Mouse (Mus musculus): ENCODE measurements around the gene P2rx6.
"Not testable (repeated sequence)": the region's sequence is repeated elsewhere in the genome, so short reads cannot be mapped to it uniquely, and the experiment has no call there.

Gene P2rx6

DNA sequence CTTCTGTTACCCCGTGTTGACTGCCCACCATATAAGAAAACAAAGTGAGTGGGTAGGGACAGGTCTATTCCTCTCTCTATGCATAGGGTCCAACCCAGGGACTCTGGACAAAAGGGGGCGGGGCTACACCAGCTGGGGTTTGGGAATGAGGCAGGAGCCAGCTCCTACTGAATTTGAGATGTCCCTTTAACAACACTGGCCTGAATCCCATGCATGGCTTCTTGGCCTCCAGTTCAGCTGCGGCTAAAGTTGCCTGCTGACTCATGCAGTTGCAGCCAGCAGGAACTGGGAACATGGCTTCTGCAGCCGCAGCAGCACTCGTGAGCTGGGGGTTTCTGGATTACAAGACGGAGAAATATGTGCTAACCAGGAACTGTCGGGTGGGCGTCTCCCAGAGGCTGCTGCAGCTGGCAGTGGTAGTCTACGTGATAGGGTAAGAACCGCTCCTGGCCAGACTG lies at the start of gene P2rx6:
P2rx6 (plus strand) TSS at position 135 of the 458 bp plus-strand sequence.
- peak; percentile 42 for DNase-seq (ENCODE audit: low spot score)

DNA sequence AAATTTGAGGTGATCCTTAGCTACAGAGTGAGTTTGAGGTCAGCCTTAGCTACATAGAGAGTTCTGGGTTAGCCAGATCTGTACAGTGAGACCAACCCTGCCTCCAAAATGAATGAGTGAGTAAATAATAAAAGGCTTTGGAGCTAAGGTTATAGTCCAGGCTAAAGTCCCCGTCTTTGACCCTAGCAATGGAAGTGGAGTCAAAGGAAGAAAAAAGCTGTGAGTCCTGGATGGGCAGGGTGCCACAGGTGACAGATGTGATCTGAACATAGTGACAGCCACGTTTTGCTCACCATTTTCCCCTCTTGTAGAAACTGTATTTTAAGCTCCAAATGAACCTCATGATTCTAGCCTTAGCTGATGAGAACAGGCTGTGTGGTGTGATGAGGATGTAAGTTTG lies 42.8 kb upstream of the P2rx6 start:
- no peak for DNase-seq (ENCODE audit: low spot score)

DNA sequence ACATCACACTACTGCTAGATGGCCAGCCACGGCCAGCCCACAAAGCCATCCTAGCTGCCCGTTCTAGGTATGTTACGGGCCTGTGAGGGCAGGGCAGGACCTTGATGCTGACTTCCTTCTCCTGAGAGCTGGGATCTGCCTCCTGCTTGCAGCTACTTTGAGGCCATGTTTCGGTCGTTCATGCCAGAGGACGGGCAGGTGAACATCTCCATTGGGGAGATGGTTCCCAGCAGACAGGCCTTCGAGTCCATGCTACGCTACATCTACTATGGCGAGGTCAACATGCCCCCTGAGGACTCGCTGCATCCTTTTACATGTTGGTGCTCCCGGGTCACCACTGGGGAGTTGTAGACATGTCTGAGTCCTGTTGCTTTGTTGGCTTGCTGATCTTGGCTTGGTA lies 37.5 kb upstream of the P2rx6 start:
- DNase-seq (ENCODE audit: low spot score), result no peak

DNA sequence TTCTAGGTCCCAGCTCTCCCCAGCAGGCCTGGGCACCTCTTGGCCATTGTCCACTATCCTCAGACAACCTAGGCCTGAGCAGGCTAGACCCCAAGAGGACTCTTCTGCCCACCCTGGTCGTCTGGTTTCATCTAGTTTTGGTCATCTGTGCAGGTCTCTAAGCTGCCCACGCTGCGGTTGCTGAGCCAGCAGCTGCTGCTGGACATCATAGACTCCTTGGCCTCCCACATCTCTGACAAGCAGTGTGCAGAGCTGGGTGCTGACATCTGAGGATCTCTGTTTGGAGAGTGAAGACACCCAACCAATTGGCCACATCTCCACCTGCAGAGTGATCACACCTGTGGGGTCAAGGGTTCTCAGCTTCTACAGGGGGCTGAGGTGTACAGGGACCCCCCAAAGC lies 36.2 kb upstream of the P2rx6 start:
- DNase-seq (ENCODE audit: low spot score), result no peak

DNA sequence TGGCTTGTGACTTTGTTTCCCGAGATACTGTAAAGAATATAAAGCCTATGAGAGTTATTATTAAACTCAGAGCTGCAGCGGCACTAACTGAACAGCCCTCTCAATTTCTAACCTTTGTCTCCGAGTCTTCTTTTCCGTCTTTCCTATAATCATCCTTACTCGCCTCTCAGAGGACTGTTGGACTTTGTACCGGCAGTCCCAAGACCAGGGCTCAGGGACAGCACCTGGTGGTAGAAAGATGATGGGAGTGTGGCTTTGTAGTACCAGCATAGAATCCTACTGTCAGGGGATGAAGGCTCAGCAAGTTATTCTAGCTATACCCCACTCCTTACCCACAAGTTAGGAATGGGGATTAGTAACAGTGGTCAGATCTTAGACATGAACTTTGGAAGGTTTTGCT lies 35.5 kb upstream of the P2rx6 start:
- DNase-seq (ENCODE audit: low spot score), result no peak

DNA sequence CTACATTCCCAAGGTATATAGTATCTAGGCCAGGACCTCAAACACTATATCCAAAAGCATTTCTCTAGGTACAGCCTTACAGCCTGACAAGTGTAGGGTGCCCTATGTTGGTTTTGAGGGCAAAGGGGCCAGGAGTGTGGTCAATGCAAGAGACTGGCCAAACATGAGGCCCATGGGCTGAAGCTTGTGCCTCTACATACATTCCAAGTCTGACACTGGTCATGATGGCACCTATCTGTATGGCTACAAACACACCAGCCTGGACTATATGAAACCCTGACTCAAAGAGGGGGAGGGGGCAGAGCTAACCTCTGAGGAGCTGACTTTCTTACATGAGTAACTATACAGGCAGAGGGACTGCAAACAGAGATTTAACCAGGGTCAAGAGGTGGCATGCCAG lies 34.1 kb upstream of the P2rx6 start:
- no peak for DNase-seq (ENCODE audit: low spot score)

DNA sequence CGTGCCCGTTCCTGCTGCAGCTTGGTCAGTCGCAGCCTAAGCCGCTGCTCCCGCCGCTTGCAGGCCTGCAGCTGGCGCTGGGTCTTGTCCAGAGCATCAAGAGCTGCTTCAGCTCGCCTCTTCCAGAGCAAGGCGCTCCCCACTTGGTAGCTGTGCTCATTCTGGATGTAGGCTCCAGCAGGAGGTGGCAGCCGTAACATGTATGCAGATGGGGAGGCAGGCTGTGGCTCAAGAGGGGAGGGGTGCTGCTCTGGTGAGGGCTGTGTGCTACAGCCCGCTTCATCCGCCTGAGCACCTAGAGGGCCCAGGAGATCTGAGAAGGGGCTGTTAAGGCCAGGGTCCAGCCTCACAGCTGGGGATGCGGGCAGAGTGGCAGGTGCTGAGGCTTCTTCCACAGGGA lies 33.4 kb upstream of the P2rx6 start:
- DNase-seq (ENCODE audit: low spot score), result no peak

DNA sequence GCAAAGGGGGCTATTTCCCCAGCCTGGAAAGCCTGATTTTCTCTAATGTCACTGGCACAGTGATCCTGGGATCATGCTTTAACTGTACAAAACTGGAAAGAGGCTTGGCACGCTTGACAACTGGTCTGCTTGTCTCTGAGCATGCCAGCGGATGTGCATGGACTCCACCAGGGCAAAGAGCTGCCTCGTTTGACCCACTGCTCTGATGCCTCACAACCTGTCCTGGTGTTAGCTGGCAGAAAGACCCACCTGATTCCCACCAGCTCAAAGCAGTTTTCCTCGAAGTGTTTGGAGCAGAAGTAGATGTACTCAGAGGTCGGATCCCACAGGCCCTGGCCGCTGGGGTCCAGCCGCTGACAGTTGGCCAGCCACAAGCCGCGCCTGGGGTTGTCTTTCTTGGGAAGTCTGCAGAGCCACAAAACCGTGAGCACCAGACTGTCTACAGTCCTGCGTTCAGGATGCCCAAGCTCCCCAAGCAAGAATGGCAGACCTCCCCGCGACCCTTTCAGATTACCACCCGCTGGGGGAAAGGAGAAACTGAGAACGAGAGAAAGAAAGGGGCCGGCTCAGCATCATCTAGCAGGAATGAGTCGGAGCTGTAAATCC lies 31.6 kb upstream of the P2rx6 start:
- no peak for DNase-seq (ENCODE audit: low spot score)

DNA sequence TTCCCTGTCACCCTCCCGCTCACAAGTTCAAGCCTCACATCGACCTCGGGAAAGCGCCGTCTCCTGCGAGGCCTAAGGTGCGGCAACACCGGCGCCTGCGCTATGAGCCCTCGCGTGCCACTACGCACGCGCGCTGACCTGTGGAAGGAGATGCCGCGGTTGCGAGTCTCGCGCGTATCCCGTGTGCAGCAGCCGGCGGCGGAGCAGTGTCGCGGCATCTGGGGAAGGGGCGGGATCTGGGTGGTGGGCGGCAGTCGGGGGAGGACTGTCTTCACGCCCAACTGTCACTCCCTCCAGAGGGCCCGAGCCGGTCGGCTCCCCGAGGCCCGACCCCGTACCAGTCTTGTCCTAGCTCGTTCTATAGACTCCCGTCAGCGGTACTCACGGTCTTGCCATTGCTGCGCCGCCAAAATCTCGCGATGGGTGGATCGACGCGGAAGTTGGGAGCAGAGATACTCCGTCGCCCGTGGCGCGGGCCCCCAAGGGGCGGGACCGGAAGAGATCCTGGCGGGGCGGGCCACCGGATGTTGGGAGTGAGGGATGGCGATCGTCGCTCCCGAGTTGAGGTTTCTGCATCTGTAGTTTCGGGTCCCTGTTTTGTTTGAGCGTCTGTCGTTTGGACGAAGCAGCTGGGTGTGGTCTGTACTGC lies 30.9 kb upstream of the P2rx6 start, which contains the start of gene Thap7:
Thap7 (minus strand) TSS at position 497 of the 649 bp plus-strand sequence.
- peak; percentile 93 for DNase-seq (ENCODE audit: low spot score)

DNA sequence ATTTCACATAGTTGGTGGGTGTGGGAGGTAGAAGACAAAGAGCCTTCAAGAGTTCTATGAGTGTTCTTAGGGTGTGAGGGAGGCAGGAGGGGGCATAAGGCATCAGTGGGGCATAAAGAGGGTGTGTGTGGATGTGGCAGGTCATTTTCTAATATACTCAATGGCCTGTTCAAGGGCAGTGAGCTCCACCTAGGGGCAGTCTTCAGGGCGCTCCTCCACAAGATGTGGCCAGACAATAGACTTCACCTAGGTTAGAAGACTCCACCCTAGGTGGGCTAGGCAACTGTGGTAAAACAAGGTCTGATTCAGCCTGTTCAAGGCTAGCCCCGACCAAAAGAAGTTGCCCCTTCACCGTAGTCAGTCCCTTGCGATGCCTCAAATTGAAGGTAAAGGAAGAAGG lies 29.4 kb upstream of the P2rx6 start:
- no peak for DNase-seq (ENCODE audit: low spot score)

DNA sequence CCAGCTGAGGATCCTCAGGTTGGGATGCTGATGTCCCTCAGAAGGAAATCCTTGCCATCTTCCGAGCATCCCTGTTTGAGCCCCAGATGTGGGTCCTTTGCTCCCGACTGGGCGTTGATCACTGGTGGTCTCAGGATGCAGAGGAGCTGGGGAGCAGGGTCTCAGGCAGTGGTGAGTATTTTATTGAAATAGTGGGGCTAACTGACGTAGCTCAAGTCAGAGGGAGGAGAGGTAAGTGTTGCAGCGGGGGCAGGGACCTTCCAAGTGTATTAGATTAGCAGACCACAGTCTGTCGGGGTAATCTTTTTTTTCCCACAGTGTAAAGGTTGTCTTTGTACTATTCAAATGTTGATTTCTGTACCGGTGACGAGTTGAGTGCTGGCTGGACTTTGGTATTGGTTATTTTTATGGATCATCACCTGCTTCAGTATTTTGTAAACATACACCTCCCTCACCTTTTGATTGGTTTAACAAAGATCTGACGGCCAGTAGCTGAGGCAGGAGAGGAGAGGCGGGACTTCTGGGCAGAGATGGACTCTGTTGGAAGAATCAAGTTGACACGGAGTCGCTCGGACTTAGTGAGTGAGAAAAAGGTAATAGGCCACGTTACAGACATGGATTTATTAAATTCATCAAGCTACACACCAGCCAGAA lies 28.9 kb upstream of the P2rx6 start:
- DNase-seq (ENCODE audit: low spot score), result no peak

DNA sequence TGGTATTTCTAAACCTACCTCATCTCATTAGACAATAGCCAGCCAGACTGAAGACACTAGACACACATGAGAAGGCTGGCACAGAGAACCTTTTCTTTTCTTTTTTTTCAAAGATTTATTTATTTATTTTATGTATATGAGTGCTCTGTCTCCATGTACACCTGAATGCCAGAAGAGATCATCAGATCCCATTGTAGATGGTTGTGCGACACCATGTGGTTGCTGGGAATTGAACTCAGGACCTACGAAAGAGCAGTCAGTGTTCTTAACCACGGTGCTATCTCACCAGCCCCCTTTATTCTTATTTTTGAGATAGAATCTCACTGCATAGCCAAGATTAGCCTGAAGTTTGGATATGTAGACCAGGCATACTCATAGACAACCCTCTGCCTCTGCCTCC lies 25.1 kb upstream of the P2rx6 start:
- DNase-seq (ENCODE audit: low spot score), result no peak

DNA sequence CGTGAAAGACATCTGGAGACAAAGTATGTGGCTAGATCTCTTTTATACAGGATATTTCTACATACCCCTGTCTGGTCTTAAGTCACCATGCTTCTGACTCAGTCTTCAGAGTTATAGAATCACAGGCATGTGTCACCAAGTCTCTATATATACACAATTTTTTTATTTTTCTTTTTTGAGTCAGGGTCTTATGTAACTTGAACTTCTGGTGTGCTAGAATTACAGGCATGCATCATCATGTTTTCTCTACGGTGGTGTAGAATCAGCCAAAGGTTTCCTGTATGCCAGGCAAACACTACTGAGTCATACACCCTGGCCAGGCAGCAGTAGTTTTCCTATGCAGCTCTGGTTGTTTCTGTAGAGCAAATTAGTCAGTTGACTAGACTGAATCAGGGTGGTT lies 19.1 kb upstream of the P2rx6 start:
- no peak for DNase-seq (ENCODE audit: low spot score)

DNA sequence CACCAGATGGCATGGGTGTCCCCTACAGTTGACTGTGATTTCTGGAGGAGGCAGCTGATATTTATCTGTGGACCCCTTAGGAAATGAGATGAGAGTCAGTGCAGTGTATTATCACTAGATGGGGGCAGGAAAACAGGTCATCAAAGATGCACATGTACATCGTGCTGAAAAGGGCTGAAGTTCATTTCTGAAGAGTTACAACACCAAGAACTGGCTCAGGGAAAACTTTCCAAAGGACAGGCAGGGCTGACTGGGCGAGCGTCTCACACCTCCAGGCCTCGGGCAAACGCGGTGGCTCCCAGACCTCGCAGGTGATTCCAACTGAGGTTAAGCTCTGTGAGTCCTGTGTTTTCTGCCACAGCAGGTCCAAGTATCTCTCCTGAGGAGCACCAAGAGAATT lies 8.8 kb upstream of the P2rx6 start:
- DNase-seq (ENCODE audit: low spot score), result no peak

DNA sequence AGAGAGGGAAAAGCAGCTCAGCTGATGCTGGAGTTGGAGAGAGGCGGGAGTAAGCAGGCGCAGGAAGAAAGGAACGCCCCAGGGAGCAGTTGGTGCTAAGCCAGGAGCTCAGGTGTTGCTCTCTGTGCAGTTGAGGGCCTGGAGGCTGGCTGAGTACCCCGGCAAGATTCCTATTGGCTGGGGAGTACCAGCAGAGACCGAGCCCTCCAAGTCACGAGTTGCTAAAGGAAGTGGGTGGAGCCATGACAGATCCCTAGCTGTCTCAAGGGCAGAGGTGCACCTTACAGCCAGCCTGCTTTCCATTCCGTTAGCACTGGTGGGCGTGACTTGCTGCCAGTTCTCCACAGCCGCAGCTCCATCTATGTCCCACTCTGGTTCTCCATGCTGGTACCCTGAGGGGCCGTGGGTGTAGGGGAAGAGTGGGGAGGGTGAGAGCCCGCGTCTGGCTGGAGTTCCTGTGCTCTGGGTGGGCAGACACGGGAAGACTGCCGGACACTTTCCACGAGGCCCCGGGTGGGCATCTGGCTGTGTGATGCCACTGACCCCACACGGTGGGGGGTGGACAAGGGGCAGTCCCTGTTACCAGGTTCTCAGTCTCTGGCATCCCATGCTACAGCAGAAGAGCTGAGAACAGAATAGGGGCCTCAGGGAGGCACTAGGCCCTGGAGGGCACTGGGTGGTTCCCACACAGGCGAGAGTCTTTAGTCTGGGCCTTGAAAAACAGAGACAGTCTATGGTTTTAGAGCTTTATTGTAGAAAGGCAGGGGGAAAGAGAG lies 7.6 kb upstream of the P2rx6 start:
- peak; percentile 31 for DNase-seq (ENCODE audit: low spot score)

DNA sequence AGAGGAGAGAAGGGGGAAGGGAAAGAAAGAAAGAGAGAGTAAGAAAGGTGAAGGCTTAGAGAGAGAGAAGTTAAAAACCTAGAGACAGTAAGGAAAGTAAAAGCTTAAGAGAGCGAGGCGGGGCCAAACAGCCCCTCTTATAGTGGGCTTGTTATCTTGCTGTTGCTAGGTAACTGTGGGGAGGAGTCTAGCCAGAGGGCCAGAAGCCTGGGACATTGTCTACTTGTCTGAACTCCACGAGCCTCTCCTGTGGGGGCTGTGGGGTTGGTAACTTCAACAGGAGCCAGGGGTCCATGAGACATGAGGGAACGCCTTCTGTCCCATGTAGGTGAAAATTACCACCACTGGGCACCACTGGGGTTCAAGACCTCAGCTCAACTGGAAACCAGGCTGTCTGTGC lies 7.0 kb upstream of the P2rx6 start:
- DNase-seq (ENCODE audit: low spot score), result not testable (repeated sequence)

DNA sequence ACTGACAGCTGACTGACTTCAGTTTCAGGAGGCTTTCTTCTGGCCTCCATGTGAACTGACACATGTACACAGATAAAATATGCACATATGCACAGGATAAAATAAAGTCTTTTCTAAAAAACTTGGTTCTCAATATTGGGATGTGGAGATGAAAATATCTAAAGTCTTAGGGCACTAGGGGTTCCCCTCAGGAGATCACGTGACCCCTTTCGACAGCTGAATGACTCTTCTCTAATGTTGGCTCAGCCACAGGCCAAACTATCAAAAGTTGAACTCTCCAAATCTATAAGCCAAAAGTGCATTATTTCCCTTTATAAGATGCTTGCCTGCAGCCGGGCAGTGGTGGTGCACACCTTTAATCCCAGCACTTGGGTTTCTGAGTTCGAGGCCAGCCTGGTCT lies 5.5 kb upstream of the P2rx6 start:
- no peak for DNase-seq (ENCODE audit: low spot score)

DNA sequence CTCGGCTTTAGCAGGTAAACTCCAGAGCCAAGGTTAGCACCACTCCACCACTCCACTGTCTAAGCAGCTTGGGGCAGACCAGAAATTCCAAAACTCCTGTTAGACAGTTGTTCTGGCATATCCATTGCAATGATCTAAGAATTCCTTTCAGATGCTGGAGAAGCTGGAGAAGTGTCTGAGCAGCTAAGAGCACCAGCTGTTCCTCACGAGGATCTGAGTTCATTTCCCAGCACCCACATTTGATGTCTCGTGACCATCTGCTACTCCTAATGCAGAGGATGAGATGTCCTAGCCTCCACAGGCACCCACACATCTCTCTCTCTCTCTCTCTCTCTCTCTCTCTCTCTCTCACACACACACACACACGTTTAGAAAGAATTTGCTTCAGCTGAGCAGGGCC lies 4.8 kb upstream of the P2rx6 start:
- no peak for DNase-seq (ENCODE audit: low spot score)

DNA sequence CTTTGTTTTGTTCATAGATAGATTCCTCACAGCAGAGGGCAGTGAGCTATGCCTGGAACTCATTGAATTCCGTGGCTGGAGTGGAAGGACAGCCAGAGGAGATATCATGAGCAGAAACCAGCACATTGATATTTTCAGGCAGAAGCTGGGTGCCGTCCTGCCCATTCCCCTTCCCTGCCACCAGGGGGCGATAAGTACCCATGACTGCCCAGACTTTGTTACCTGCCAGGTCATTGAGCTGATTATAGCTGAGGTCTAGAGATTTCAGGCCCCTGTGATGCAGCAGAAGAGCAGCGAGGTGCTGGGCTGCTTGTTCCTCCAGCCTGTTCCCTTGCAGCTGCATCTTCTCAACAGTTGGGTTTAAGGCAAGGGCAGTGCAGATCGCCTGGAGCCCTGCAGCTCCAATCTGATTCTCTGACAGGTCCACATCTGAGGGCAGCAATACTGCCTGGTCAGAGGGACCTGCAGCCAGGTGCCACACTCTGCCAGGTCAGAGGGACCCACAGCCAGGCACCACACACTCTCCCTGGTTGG lies 3.7 kb upstream of the P2rx6 start:
- DNase-seq (ENCODE audit: low spot score), result peak; percentile 72

DNA sequence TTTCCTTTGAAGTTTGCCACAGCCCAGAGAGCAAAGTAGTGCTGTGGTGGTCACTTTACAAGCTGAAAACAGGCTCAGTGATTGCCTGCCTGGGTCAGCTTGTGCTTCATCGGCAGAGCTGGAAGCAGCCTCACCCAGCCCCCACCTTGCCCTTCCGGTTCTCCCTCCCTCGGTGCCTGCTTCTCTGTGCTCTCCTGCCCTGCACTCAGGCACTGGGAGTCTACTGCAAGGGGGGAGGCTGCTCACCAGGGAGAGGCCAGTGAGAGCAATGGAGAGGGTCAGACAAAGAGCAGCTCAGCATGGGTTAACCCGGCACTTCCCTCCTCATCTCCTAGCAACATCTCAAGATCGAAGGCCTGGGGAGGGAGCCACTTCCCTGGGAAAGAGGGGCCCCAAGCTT lies 2.9 kb upstream of the P2rx6 start:
- no peak for DNase-seq (ENCODE audit: low spot score)

DNA sequence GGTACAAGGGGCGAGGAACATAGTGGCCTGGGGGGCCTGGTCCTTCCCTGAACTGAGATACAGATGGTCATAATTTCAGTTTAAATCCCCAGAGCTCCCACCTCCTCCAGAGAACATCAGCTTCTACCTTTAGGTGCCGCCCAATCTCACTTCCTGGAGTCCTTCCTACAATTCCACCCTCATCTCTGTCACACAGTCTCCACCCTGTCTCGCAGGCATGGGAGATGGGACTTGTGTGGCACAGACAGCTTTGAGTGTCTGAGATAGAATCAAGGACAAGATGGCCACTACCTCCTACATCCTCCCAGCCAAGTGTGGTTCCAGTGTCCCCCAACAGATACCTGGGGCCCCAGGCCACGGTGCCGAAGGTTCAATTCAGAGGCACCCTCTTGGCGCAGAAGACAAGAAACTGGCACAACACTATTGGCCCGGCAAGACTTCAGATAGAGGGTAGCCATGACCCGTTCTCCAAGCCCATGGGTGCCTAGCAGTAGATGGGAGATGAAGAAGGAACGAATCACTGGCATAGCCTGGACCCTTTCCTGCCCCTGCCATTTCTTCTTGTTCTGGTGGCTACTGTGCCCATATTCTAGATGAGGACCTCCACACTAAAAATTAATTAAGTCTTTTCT lies 2.2 kb upstream of the P2rx6 start:
- DNase-seq (ENCODE audit: low spot score), result no peak

DNA sequence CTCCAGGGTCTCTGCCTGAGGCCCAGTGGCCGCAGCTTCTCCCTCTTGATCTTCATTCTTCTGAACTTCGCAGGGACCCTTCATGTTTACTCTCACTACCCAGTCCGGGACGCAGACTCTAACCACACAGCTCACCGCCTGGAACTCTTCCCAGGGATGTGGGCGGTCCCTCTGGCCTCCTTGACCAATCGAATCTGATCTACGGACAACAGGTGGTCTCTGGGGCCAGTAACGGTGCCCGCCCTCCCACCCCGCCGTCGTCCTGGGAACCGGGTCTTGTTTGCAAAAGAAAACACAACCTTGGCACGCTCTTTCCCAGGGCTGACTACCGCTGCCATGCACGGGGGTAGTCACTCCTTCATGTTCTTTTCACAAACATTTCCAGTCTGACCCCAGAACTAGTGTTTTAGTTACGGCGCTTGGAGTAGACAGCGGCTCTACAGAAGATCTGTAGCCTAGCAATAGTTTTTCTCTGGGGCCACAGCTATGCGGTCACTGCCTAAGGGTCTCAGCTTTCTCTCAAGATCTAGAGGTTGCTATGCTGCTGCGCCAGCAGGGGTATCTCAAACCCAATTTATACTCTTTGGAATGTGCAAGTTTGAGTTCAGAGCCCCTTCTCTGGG lies 446 bp upstream of the P2rx6 start, which contains the start of gene Lrrc74b:
Lrrc74b (minus strand) TSS at position 120 of the 623 bp plus-strand sequence.
- peak; percentile 71 for DNase-seq (ENCODE audit: low spot score)
